Mouse (Mus musculus): Measurements from ENCODE around the gene Ntrk2.

DNA sequence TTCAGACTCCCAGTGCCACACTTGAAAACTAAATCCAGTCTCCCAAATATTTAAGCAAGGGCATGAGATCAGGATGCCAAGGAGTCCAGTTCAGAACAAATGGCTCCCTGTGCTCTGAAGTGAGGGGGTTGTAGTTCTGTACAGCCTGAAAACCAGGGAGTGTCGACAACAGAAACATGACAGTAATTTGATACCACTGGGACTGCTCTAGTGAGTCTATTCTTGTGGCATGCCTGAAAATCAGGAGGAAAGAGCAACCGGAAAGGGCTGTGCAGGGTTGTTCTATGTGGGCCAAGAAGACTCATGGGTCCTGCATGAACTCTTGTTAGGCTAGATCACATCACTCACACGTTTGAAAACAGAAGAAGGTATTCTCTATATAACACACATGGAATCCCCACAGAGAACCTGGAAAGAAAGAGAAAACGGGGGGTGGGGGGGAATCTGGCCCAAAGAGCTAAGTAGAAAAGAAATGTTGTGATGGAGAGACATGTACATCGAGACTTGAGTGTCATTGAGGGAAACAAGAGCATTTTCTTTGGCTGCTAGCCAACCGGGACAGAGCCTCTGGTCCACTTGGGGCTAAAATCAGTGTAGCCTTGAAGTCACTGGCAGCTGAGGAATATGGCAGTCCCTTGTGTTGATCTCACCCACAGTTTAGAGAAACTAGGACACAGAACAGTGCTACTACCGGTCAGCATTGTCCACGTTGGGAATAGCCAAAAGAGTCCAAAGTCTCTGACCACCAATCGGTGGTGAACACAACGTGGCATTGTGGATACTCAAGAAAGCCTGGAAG, 313.4 kb downstream of the Ntrk2 start:
- no peak for TF ChIP-seq CTCF (IDR thresholded peaks at IDR 0.05; ENCODE audit: low read depth, low read length)
- TF ChIP-seq GATA1 (IDR thresholded peaks at IDR 0.05; ENCODE audit: borderline replicate concordance, low read length): no peak
- no peak for TF ChIP-seq POLR2AphosphoS5 (IDR thresholded peaks at IDR 0.05; ENCODE audit: insufficient replicate concordance, low read depth, low read length)
- TF ChIP-seq GATA2 (IDR thresholded peaks at IDR 0.05; ENCODE audit: borderline replicate concordance, low read depth, low read length): no peak
